Mouse (Mus musculus): ENCODE data around the gene Anapc1.

Gene Anapc1

GRCm38 (mm10) chr2:128686921-128687557 is at the start of gene Anapc1:
TSS of gene Anapc1 (minus strand) at chr2:128687391.
- DNase-seq (ENCODE audit: low spot score) = peak; percentile 82

DNA sequence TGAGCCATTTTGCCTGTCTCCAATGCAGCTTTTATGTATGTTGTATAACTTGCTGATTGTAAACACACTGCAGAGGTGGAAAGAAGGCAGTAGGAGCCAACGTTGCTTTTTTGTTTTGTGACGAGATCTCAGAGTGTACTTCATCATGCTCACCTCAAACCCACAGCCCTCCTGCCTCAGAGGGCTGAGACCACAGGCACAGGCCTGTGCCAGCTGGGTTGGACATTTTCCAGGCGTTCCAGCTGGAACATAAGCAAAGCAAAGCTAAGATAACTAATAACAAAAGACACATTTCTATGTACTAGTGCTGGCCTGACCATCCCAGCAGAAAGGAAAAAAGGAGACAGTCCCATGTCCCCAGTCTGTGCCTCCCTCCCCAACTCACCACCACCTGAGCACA is 47.9 kb upstream of the Anapc1 start:
- DNase-seq (ENCODE audit: low spot score) = no peak

- DNase-seq (ENCODE audit: low spot score) = no peak
Measured at GRCm38 (mm10) chr2:128731951-128732350, 44.8 kb upstream of the Anapc1 start.

- DNase-seq (ENCODE audit: low spot score) = no peak
Measured at GRCm38 (mm10) chr2:128731514-128731913, 44.3 kb upstream of the Anapc1 start.

- no peak for DNase-seq (ENCODE audit: low spot score)
Measured at GRCm38 (mm10) chr2:128729141-128729540, 42.0 kb upstream of the Anapc1 start.

DNA sequence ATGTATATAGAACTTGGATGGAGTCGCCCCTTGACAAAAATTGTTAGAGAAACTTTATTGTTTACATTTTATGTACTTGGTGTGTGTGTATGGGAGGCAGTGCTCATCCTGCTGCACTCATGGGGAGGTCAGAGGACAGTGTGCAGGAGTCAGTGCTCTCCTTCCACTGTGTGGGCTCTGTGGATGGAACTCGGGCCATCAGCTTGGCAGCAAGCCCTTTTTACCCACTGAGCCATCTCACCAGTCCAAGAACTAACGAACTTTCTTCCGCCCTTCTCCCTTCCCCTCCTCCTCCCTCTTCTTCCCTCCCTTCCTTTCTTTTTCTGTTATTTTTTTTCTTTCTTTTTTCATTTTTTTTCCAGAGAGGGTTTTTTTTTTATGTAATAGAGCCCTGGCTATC is 40.9 kb upstream of the Anapc1 start:
- no peak for DNase-seq (ENCODE audit: low spot score)

GRCm38 (mm10) chr2:128727552-128727951 is 40.4 kb upstream of the Anapc1 start:
- DNase-seq (ENCODE audit: low spot score) = no peak

GRCm38 (mm10) chr2:128726626-128727025 is 39.4 kb upstream of the Anapc1 start:
- DNase-seq (ENCODE audit: low spot score) = no peak

DNA sequence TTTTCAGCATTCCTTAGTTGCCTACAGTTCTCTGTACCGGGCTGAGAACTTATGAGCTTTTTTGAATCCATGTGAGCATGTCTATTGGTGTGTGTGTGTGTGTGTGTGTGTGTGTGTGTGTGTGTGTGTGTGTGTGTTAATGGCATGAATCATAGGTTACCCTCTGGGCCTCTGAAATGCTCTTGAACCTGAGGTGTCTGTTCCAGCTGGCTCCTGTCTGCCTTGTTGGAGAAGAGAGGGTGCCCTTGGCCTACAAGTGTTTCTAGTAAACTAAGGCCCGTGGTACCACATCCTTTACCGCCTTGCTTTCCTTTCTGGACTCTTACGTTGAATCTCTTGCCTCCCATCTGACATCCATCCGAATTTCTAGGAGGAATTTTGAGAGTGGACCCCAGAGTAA is 38.9 kb upstream of the Anapc1 start:
- no peak for DNase-seq (ENCODE audit: low spot score)

GRCm38 (mm10) chr2:128722106-128722710 is 35.0 kb upstream of the Anapc1 start:
- no peak for DNase-seq (ENCODE audit: low spot score)

- DNase-seq (ENCODE audit: low spot score) = no peak
Measured at GRCm38 (mm10) chr2:128719380-128719779, 32.2 kb upstream of the Anapc1 start.

- DNase-seq (ENCODE audit: low spot score) = no peak
Measured at GRCm38 (mm10) chr2:128715979-128716378, 28.8 kb upstream of the Anapc1 start.

- no peak for DNase-seq (ENCODE audit: low spot score)
Measured at GRCm38 (mm10) chr2:128714724-128715241, 27.6 kb upstream of the Anapc1 start.

- no peak for DNase-seq (ENCODE audit: low spot score)
Measured at GRCm38 (mm10) chr2:128713548-128714003, 26.4 kb upstream of the Anapc1 start.

GRCm38 (mm10) chr2:128712940-128713339 is 25.7 kb upstream of the Anapc1 start:
- no peak for DNase-seq (ENCODE audit: low spot score)

GRCm38 (mm10) chr2:128710609-128711008 is 23.4 kb upstream of the Anapc1 start:
- DNase-seq (ENCODE audit: low spot score) = no peak

DNA sequence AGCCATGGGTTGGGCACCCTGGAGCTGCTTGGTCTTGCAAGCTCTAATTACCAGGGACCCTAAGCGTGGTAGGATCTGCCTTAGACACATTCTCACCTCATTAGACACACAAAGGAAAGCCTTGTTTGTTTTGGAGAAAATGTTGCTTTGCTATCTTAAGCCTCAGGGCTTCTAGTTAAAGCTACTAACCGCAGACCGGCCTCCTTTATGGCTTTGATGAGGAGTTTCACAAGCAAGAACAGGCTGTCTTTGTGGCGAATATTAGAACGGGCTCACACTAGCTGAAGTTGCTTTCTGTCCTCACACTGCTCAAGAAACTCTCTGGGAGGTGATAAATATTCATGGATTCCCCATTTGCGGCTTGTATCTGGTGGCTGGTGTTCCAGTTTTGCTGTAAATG is 22.1 kb upstream of the Anapc1 start:
- peak; percentile 28 for DNase-seq (ENCODE audit: low spot score)

DNA sequence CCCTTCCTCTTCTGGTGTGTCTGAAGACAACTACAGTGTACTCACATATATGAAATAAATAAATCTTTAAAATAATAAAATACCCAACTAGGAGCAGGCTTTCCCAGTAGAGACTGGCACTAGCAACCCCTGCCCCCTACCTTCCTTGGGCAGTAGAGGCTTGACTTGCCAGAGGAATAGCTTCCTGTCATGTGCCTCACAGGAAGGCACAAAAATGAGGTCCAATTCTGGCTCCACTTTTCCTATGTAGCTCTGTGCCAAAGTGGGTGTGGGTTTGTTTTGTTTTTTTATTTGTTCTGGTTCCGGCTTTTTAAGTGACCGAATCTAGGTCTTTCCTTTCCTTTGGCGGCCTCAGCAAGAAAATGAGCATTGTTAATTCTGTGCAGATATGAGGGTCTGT is 17.3 kb upstream of the Anapc1 start:
- DNase-seq (ENCODE audit: low spot score) = no peak

GRCm38 (mm10) chr2:128699201-128699885 is 12.2 kb upstream of the Anapc1 start:
- no peak for DNase-seq (ENCODE audit: low spot score)

- DNase-seq (ENCODE audit: low spot score) = peak; percentile 63
Measured at GRCm38 (mm10) chr2:128698693-128699181, 11.5 kb upstream of the Anapc1 start, which contains the start of gene Mertk. TSS of gene Mertk (plus strand) at chr2:128698956.

DNA sequence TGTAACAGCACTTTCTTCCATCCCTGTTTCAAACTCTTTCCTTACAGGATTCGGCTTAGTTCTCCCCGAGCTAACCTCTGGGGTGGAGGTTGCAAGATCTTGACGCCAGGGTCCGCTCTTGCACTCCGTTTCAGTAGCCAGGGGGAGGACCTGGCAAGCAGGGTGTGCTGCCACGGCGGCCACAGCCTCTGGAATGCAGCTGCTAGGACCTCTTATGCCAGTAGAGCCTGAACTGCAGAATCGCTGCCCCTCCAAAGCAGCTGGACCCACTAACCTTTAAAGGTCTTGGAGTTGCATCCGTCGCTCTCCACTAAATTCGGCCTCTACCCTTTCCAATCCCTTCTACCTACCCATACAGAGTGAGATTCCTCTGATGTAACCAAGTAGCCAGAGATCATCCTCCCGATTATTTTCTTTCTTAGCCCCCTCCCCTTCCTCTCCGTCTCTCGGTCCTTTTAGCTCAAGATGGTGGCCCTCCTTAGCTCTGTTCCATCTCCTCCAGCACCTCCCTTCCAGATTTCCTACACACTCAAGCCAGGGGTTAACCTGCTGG is 11.0 kb upstream of the Anapc1 start:
- peak; percentile 68 for DNase-seq (ENCODE audit: low spot score)

- no peak for DNase-seq (ENCODE audit: low spot score)
Measured at GRCm38 (mm10) chr2:128697566-128697965, 10.4 kb upstream of the Anapc1 start.
